Mouse (Mus musculus) midbrain, embryonic 12.5 days (tissue): ENCODE data around the gene Elavl3. TPM values are rescaled to one million over a fixed set of nuclear protein-coding genes. Genes with fewer than 3 reads are reported as not detected.
"Not testable (repeated sequence)": the region's sequence is repeated elsewhere in the genome, so short reads cannot be mapped to it uniquely, and the experiment has no call there.

Source experiments
- ATAC-seq: fragments of 200-750 bp; cut with Nextera tagmentation; 2 replicates; pipeline ENCODE4 v1.8.0; 2017; ENCODE audit warnings: low read depth, moderate TSS enrichment, moderate library complexity; ENCODE audit not compliant: low FRiP score
- H3K27ac ChIP-seq: fragments of 300-500 bp; sonication (generic); replicated peaks from 2 replicates; pipeline ENCODE4 v1.5.1; 2016; ENCODE audit warnings: mild to moderate bottlenecking
- H3K27me3 ChIP-seq: fragments of 300-500 bp; sonication (generic); 2 replicates; pipeline ENCODE4 v1.6.1; 2016; ENCODE audit warnings: mild to moderate bottlenecking
- H3K36me3 ChIP-seq: fragments of 300-500 bp; sonication (generic); 2 replicates; pipeline ENCODE4 v1.6.1; 2016
- H3K4me1 ChIP-seq: fragments of 300-500 bp; sonication (generic); 2 replicates; pipeline ENCODE4 v1.6.1; 2016
- H3K4me2 ChIP-seq: fragments of 300-500 bp; sonication (generic); replicated peaks from 2 replicates; pipeline ENCODE4 v1.6.1; 2016; ENCODE audit warnings: mild to moderate bottlenecking, moderate library complexity
- H3K4me3 ChIP-seq: fragments of 300-500 bp; sonication (generic); 2 replicates; pipeline ENCODE4 v1.5.1; 2016; ENCODE audit warnings: mild to moderate bottlenecking
- H3K9ac ChIP-seq: fragments of 300-500 bp; sonication (generic); replicated peaks from 2 replicates; pipeline ENCODE4 v1.6.1; 2016; ENCODE audit warnings: mild to moderate bottlenecking, moderate library complexity
- H3K9me3 ChIP-seq: fragments of 300-500 bp; sonication (generic); 2 replicates; pipeline ENCODE4 v1.6.1; 2016; ENCODE audit warnings: mild to moderate bottlenecking
- WGBS: fragments of 180-500 bp; shearing (Covaris S2); methylation state at CpG from one replicate; pipeline ENCODE4 v1.1.7; 2016; 5-methylcytosine and 5-hydroxymethylcytosine counted together
- polyA plus RNA-seq: library from polyadenylated mRNA; unstranded; fragments of >200 nt; fragmentation: Nextera tagmentation; extraction: Ambion mirVana; gene quantifications from 2 replicates; pipeline ENCODE4 v1.2.1, GENCODE M21; 2016

Gene Elavl3
- polyA plus RNA-seq, 1 experiment from 2014 or later = 60.4 TPM

GRCm38 (mm10) chr9:22075778-22076177 is 24.0 kb upstream of the Elavl3 start:
- not testable (repeated sequence) for H3K4me3 ChIP-seq, H3K4me1 ChIP-seq, ATAC-seq, H3K9ac ChIP-seq, H3K27ac ChIP-seq, H3K9me3 ChIP-seq, H3K4me2 ChIP-seq, H3K27me3 ChIP-seq
- WGBS = 81% methylated on average over 5 of the region's 5 CpGs
- peaks cover 44% of the 10 kb centered on the region for H3K36me3 ChIP-seq

GRCm38 (mm10) chr9:22072276-22072675 is 20.5 kb upstream of the Elavl3 start:
- Histone ChIP-seq H3K4me1 (peaks cover 11% of the 10 kb centered on the region), H3K36me3 (peaks cover 45% of the 10 kb centered on the region), H3K27ac (no peak overlapping the region), H3K9ac (no peak overlapping the region), H3K9me3 (no peaks in the 10 kb centered on the region), H3K4me3 (no peak overlapping the region), H3K4me2 (no peak overlapping the region), H3K27me3 (no peaks in the 10 kb centered on the region)
- ATAC-seq = no peak
- WGBS = 92% methylated on average over 4 of the region's 4 CpGs

- Histone ChIP-seq H3K4me3 (peak within 1 kb of the TSS; percentile 90), H3K27me3 (no peaks in the 10 kb centered on the region), H3K9ac (peak within 1 kb of the TSS; percentile 93), H3K4me2 (peak within 1 kb of the TSS; percentile 61), H3K36me3 (peaks cover 51% of the 10 kb centered on the region), H3K27ac (peak within 1 kb of the TSS; percentile 95), H3K4me1 (peaks cover 11% of the 10 kb centered on the region), H3K9me3 (no peaks in the 10 kb centered on the region)
- peak; percentile 98 for ATAC-seq
- whole genome bisulfite sequencing = under 1% methylated on average over 79 of the region's 87 CpGs
Measured at GRCm38 (mm10) chr9:22070791-22071573, 19.2 kb upstream of the Elavl3 start, which contains the start of the genes Gm49318 and Zfp653. Gm49318 (minus strand) TSS chr9:22071259. Zfp653 (minus strand) TSS chr9:22071376.

GRCm38 (mm10) chr9:22069881-22070553 is 18.2 kb upstream of the Elavl3 start:
- Histone ChIP-seq H3K4me2 (peak overlapping the region; percentile 61), H3K4me3 (peak overlapping the region; percentile 90), H3K4me1 (peaks cover 11% of the 10 kb centered on the region), H3K9me3 (no peaks in the 10 kb centered on the region), H3K27me3 (no peaks in the 10 kb centered on the region), H3K9ac (peak overlapping the region; percentile 93; the same call in 1 of the 2 replicates), H3K36me3 (peaks cover 58% of the 10 kb centered on the region), H3K27ac (peak overlapping the region; percentile 95; the same call in 1 of the 2 replicates)
- peak; percentile 35 for ATAC-seq
- WGBS = 67% methylated on average over 4 of the region's 4 CpGs

- 82% methylated on average over 5 of the region's 5 CpGs for WGBS
- Histone ChIP-seq H3K36me3 (peaks cover 61% of the 10 kb centered on the region), H3K9ac (0 out of 2 replicates have a peak overlapping the region, but pooled peaks have one; percentile 1), H3K4me1 (peaks cover 11% of the 10 kb centered on the region), H3K27ac (no peak overlapping the region), H3K4me2 (no peak overlapping the region), H3K4me3 (no peak overlapping the region), H3K9me3 (no peaks in the 10 kb centered on the region), H3K27me3 (no peaks in the 10 kb centered on the region)
- ATAC-seq = no peak
Measured at GRCm38 (mm10) chr9:22067195-22067594, 15.4 kb upstream of the Elavl3 start.

- peaks cover 11% of the 10 kb centered on the region for H3K4me1 ChIP-seq
- no peak overlapping the region for H3K4me2 ChIP-seq
- no peak overlapping the region for H3K4me3 ChIP-seq
- H3K9me3 ChIP-seq = no peaks in the 10 kb centered on the region
- WGBS = 83% methylated on average over 3 of the region's 3 CpGs
- H3K36me3 ChIP-seq = peaks cover 67% of the 10 kb centered on the region
- H3K27me3 ChIP-seq = no peaks in the 10 kb centered on the region
- ATAC-seq = no peak
- no peak overlapping the region for H3K27ac ChIP-seq
- H3K9ac ChIP-seq = no peak overlapping the region
Measured at GRCm38 (mm10) chr9:22066433-22066832, 14.6 kb upstream of the Elavl3 start.

GRCm38 (mm10) chr9:22065642-22066041 is 13.8 kb upstream of the Elavl3 start:
- H3K4me1 ChIP-seq = peaks cover 11% of the 10 kb centered on the region
- no peak for ATAC-seq
- no peaks in the 10 kb centered on the region for H3K27me3 ChIP-seq
- peaks cover 75% of the 10 kb centered on the region for H3K36me3 ChIP-seq
- no peak overlapping the region for H3K9ac ChIP-seq
- no peak overlapping the region for H3K27ac ChIP-seq
- H3K4me2 ChIP-seq = no peak overlapping the region
- 95% methylated on average over 11 of the region's 11 CpGs for WGBS
- H3K9me3 ChIP-seq = no peaks in the 10 kb centered on the region
- H3K4me3 ChIP-seq = no peak overlapping the region

- H3K27me3 ChIP-seq = no peaks in the 10 kb centered on the region
- H3K9me3 ChIP-seq = no peaks in the 10 kb centered on the region
- no peak overlapping the region for H3K27ac ChIP-seq
- ATAC-seq = no peak
- no peaks in the 10 kb centered on the region for H3K4me1 ChIP-seq
- H3K4me3 ChIP-seq = no peak overlapping the region
- no peak overlapping the region for H3K4me2 ChIP-seq
- peaks cover 84% of the 10 kb centered on the region for H3K36me3 ChIP-seq
- WGBS = 96% methylated on average over 3 of the region's 3 CpGs
- no peak overlapping the region for H3K9ac ChIP-seq
Measured at GRCm38 (mm10) chr9:22064341-22064740, 12.5 kb upstream of the Elavl3 start.

GRCm38 (mm10) chr9:22061339-22061738 is 9.5 kb upstream of the Elavl3 start:
- Histone ChIP-seq H3K9me3 (no peaks in the 10 kb centered on the region), H3K4me1 (no peaks in the 10 kb centered on the region), H3K27me3 (0 out of 2 replicates have a peak, but pooled peaks cover 3% of the 10 kb centered on the region), H3K4me2 (no peak overlapping the region), H3K36me3 (peaks cover 90% of the 10 kb centered on the region), H3K4me3 (no peak overlapping the region), H3K9ac (no peak overlapping the region), H3K27ac (no peak overlapping the region)
- no peak for ATAC-seq
- 84% methylated on average over 2 of the region's 2 CpGs for WGBS

- no peaks in the 10 kb centered on the region for H3K9me3 ChIP-seq
- peaks cover 25% of the 10 kb centered on the region for H3K27me3 ChIP-seq
- no peak overlapping the region for H3K4me3 ChIP-seq
- no peak overlapping the region for H3K27ac ChIP-seq
- no peak overlapping the region for H3K4me2 ChIP-seq
- H3K36me3 ChIP-seq = peaks cover 57% of the 10 kb centered on the region
- ATAC-seq = no peak
- H3K9ac ChIP-seq = no peak overlapping the region
- H3K4me1 ChIP-seq = peaks cover 10% of the 10 kb centered on the region
- 93% methylated on average over 9 of the region's 9 CpGs for WGBS
Measured at GRCm38 (mm10) chr9:22058011-22058424, 6.2 kb upstream of the Elavl3 start.

- Histone ChIP-seq H3K4me2 (no peak overlapping the region), H3K4me3 (no peak overlapping the region), H3K9me3 (no peaks in the 10 kb centered on the region), H3K9ac (no peak overlapping the region), H3K4me1 (peaks cover 12% of the 10 kb centered on the region), H3K27me3 (peaks cover 33% of the 10 kb centered on the region), H3K36me3 (peaks cover 49% of the 10 kb centered on the region), H3K27ac (no peak overlapping the region)
- WGBS = 96% methylated on average over 9 of the region's 9 CpGs
- no peak for ATAC-seq
Measured at GRCm38 (mm10) chr9:22057031-22057517, 5.3 kb upstream of the Elavl3 start.

- Histone ChIP-seq H3K9ac (no peak overlapping the region), H3K9me3 (no peaks in the 10 kb centered on the region), H3K4me1 (peaks cover 14% of the 10 kb centered on the region), H3K4me2 (no peak overlapping the region), H3K27ac (no peak overlapping the region), H3K4me3 (no peak overlapping the region), H3K27me3 (peaks cover 39% of the 10 kb centered on the region), H3K36me3 (peaks cover 42% of the 10 kb centered on the region)
- WGBS = 79% methylated on average over 9 of the region's 9 CpGs
- ATAC-seq = no peak
Measured at GRCm38 (mm10) chr9:22056303-22056910, 4.6 kb upstream of the Elavl3 start.
